Mouse (Mus musculus) adrenal gland, adult 18-20 months (tissue): ENCODE data around the gene Il3. TPM values are rescaled to one million over a fixed set of nuclear protein-coding genes. Genes with fewer than 3 reads are reported as not detected.

Source experiments
- DNase-seq, 2 experiments: peaks; one replicate each; pipeline ENCODE4 v3.0.0; 2021 to 2022; ENCODE audit warnings: low spot score in 2 of 2
- total RNA-seq, 2 experiments: library from RNA; stranded (reverse); gene quantifications; 1 replicate in 1 of 2; 2 replicates in 1 of 2; pipeline ENCODE4 v1.2.3; 2021

Gene Il3
- total RNA-seq, 2 experiments from 2014 or later = not detected

- no peak for DNase-seq
Measured at GRCm38 (mm10) chr11:54287821-54288453, 20.9 kb upstream of the Il3 start.

GRCm38 (mm10) chr11:54271437-54271949 lies 4.4 kb upstream of the Il3 start:
- DNase-seq = no peak

DNA sequence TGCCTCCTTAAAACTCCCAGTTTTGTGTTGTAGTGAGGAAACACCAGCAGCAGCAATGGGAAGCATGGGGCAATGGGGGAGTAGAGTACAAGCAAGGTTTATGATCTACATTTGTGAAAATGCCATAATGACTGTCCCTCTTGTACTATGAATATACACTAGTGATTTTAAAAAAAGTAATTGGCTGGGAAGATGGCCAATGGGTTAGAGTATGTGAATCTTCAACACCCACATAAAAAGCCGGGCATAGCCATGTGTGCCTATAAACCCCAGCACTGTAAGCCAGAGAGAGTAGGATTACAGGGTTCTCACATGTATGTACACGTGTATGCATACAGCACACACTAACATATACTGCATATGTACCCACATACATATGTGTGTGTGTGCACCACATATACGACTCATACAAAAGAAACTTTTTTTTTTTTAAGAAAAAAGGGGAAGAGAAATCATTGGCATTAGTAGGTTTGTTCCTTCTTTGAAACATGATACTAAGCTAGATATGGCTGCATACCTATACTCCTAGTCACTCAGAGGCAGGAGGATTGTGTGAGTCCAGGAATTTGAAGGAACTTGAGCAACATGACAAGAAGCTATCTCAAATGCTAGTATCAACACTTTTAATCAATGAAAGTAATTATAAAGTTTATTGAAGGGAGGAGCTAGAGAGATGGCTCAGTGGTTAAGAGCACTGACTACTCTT lies 2.3 kb upstream of the Il3 start:
- DNase-seq = no peak

DNA sequence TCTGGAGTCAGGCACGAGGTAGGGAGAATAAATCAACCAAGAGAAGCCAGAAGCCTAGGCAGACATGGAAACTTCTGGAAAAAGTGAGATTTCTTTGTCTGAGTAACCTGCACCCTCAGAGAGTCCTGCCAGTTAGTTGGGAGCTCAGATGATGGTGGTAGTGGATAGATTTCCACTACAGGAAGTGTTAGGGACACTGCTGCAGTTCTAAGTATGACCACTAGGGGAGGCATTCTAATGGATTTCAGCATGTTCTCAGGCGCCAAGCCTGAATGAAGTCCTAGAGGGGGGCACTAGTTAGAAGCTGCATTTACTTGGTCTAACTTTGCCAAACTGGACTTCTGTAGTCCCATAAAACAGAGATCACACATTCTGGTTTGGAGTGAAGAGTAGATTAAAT lies 2.5 kb downstream of the Il3 start:
- peak; percentile 47 to 52 for DNase-seq

- no peak for DNase-seq
Measured at GRCm38 (mm10) chr11:54263405-54264031, 3.6 kb downstream of the Il3 start.

DNA sequence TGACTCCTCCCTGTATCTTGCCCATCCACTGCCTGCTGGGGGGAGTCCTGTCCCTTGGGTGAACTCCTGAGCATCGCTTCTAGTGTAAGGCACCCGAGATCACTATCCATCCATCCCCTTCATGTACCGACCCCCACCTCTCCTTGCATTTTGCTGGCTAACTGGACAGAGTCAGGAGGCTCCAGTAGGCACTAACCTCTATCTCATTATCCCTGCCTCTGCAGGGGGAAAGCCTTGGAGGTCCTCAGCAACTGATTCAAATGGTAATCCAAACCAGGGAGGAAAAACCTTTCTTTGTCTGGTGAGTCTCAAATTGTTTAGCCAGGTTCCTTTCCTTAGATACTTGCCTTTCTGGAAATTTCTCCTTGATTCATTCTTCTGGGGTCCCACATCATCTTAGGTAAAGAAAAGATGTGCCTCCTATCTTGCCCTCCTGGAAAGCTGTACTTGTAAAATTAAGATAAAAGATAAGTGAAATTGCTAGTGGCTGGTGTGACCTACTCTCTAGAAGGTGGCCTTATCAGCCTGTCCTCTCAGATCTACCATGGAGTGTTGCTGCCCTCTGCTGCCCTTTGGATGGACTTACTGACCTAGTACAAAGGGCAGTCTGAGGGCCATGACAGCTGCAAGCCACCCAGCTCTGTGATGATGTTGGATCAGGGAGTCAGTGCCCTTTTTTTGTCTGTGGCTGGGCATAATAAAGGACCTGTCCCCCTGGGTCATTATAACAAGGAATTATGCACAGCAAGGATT lies 10.3 kb downstream of the Il3 start:
- DNase-seq = peak; percentile 74 to 76

GRCm38 (mm10) chr11:54254114-54254513 lies 13.0 kb downstream of the Il3 start:
- DNase-seq = no peak

GRCm38 (mm10) chr11:54250575-54250974 lies 16.5 kb downstream of the Il3 start:
- no peak for DNase-seq

- DNase-seq = no peak
Measured at GRCm38 (mm10) chr11:54249748-54250147, 17.3 kb downstream of the Il3 start.

DNA sequence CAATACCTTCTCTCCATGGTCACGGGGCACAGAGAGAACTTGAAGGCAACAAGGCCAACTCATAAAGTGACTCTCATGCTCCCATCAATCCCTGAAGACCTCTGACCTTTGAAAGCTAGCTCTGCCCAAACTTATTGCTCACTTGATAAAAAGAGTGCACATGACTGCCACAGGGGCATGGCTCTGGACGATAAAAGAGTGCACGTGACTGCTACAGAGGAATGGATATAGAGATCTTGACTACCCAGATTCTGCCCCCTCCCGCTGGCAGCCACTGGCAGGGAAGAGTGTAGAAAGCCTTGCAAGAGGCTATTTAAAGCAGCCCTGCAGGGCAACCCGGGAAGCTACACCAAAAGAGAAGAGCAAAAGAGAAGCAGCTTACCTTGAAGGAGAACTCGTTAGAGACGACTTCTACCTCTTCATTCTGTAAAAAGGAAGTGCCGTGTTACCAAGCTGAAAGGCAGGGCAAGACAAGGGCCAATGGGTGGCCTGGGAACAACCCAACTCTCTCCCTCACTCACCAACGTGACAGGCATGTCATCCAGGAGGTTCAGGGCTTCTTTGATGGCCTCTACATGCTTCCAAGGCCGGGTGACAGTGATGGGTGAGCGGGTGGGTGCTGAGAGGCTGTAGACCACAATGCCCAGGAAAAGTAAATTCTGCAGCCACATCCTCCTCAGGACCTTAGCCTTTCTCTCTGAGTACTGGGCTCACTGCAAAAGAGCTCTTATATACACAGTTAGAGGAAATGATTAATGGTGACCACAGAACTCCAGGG lies 17.9 kb downstream of the Il3 start, which contains the start of gene Csf2:
Gene Csf2, minus strand, starts transcription at position 728 of the 778 bp plus-strand sequence.
- DNase-seq = no peak

- DNase-seq = no peak
Measured at GRCm38 (mm10) chr11:54247251-54247950, 19.7 kb downstream of the Il3 start.

- DNase-seq = no peak
Measured at GRCm38 (mm10) chr11:54244465-54244864, 22.6 kb downstream of the Il3 start.

- DNase-seq = no peak
Measured at GRCm38 (mm10) chr11:54242494-54242893, 24.6 kb downstream of the Il3 start.

DNA sequence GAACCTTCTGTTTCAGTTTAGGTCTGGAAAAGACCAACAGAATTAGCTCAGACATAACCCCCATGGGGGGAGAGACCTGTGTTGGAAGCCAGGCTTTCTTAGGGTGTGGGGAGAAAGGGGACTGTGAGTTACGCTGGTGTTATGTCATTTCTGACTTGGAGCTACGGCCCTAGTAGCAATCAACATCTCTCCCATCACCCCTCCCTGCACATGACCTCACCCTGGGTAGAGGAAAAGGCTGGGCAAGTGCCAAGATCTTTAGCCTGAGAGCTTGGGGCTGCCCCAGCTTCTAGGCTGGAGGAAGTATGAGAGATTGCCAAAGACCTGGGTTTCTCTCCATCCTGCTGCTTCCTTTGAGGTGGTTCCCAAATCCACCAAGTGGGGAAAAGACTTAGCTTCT lies 30.1 kb downstream of the Il3 start:
- DNase-seq = no peak

DNA sequence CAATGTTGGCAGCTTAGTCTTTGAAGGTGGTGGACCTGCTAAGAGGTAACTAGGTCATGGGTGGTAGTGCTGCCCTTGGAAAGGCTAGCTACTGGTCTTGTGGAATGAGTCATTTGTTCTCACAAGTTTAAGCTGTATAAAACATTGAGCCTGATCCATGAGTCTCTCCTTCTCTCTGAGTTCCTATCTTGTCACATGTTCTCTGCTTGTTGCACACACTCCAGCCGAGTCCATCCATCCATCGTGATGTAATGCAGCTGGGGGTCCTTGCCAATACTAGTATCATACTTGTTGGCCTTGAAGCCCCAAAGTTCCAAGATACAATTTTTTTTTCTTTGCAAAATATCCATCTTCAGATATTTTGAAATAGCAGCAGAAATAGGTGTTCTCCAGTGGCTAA lies 39.6 kb downstream of the Il3 start:
- DNase-seq = no peak

DNA sequence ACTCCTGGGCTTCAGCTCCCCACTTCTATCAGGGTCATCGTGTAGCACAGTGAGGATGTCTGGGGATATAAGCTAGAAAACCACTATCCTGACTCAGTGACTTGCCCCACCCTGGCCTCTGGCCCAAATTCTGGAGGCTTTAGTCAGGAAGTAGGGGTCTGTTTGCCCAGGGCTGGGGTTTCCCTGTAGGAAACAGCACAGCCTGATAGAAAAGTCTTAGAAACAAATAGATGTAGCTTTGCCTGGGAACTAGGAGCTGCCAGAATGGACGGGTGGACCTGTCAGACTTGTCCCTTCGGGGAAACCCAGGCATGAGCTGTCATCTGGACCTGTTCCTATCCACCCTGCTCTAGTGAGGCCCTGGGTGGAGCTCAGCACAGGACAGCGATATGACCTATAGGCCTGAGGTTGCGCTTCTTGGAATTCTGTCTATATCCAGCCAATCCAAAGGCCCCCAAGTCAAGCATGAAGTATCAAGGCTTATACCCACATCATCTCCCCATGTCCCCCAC lies 42.5 kb downstream of the Il3 start:
- no peak for DNase-seq

DNA sequence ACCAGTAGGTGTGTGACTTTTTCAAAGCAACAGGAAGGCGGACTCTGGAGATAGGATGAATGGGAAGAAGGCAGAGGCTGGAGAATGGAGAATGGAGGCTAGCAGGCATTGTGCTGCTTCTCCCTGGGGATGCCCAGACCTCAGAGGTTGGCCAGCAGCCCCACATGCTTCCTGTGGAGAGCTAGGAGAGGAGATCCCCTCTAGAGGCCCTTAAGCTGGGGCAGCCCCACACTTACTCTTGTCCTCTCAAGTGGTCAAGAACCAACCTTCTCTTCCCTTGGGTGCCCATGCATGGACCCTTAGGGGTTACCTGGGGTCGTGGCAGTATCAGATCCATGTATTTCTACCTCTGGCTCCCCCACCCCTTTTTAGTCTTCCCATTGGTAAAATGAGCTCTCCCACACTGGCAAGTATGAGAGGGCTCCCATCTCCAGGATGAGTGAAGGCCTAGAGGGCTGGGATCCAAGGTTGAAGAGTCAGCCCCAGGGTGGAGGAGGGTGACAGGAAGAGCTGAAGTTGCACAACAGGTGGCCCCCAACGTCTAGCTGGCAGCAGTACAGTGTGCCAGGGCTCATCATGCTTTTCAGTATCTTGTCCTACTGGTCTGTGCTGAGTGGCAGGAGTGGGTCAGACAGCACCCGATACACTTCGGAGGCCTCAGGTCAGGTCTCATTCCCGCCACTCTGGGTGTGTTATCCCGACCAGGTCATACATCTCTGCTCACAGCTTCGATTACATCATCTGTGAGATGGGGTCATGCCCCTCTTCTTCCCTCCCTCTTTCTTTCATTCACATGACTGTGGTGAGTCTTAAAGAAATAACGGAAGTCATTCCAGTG lies 43.2 kb downstream of the Il3 start:
- no peak for DNase-seq

DNA sequence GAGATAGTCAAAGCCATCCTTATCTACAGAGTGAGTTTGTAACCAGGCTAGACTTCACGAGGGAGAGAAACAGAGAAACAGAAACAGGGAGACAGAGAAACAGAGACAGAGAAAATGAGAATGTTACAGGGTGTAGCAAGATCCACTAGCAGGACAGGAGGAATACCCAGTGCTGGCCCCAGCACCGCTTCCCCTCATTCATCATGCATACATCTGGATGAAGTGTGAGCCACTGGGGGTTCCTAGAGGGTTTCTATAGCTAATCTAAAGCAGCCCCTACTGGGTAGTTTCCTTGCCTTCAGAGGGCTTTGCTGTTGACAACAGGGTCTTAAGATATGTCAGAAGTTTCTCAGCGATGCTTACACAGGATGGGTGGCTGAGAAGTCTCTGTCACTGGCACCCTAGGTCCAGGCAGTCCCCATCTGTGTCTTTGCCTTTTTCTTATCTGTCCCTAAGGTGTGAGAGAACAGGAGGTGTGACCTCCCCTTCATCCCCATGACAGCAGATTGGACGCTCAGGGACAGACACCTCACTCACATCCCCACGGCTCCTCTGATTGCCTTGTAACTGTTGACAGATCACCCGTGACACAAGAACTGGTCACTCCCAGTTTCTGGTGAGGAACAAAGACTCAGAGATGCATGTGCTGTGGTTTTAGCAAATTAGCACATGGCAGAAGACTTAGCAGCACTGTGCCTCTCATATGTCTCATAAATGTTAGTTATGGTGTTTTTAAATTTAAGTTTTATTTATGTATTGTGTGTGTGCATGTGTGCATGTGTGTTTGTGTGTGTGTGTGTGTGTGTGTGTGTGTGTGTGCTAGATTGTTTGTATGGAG lies 47.0 kb downstream of the Il3 start:
- DNase-seq = no peak
